Mouse (Mus musculus): Measurements from ENCODE around the gene D13Ertd608e. TPM values are rescaled to one million over a fixed set of nuclear protein-coding genes. Genes with fewer than 3 reads are reported as not detected.
"Not testable (repeated sequence)": the region's sequence is repeated elsewhere in the genome, so short reads cannot be mapped to it uniquely, and the experiment has no call there.

D13Ertd608e gene
- polyA plus RNA-seq (2014; fragmentation: Nextera tagmentation; extraction: Ambion mirVana) = not detected in 2 replicates

DNA sequence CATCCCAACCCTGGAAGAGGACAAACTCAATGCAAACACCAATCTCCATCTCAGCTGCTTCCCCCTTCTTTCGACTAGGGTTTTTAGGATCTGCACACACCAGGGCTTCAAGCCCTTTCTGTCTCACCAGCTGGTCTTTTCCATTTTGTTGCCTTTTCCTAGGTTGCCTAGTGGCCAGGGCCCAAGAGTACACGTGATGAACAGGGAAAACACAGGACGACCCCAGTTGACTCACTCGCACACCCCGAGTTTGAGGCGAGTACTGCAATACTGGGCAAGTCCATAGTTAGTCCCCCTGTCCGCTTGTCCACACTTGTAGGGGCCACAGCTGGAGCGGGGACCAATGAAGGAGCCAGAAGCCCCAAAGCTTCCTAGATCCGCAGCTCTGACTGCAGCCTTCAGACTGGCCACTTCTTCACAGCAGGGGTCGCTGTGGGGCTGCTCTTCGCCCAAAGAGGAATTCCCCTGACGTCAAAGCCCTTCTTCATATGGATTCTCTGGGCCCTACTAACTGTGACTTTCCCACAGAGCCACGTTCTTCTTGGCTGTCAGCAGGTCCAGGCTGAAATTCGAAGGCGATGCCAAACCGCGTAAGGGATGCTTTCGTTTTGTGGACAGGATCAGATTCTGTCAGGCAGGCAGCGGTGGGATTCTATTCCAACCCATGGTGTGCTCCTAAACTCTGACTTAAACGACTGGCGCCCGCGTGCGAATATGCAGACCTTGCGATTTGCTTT is at the start of gene D13Ertd608e:
D13Ertd608e (plus strand) TSS at position 687 of the 737 bp plus-strand sequence.
- not testable (repeated sequence) for H3K4me2 ChIP-seq (ENCODE audit: low read depth, low read length); H3K36me3 ChIP-seq (replicated peaks; ENCODE audit: control insufficient read depth, insufficient read depth, low read depth, low read length); H3K4me3 ChIP-seq (ENCODE audit: low read depth, low read length); H3K4me1 ChIP-seq (ENCODE audit: control insufficient read depth, insufficient read depth, low read length); H3K9me3 ChIP-seq (replicated peaks; ENCODE audit: control insufficient read depth, low read length); H3K27ac ChIP-seq (replicated peaks; ENCODE audit: low read depth, low read length); H3K27me3 ChIP-seq (ENCODE audit: control insufficient read depth, insufficient read depth, low read length); H3K9ac ChIP-seq (replicated peaks; ENCODE audit: low read length)
- WGBS = 16% methylated on average over 18 of the region's 25 CpGs
- ATAC-seq (replicated peaks; ENCODE audit: insufficient number of reproducible peaks, low FRiP score, low TSS enrichment, low read depth) (peak; percentile 54), DNase-seq (ENCODE audit: low spot score) (peak; percentile 50)

- peak; percentile 48 for DNase-seq (ENCODE audit: low spot score)
- Histone ChIP-seq H3K4me1 (ENCODE audit: control insufficient read depth, insufficient read depth, low read length) (no peaks in the 10 kb centered on the region), H3K4me2 (ENCODE audit: low read depth, low read length) (peak overlapping the region; percentile 73), H3K36me3 (replicated peaks; ENCODE audit: control insufficient read depth, insufficient read depth, low read depth, low read length) (peaks cover 2% of the 10 kb centered on the region; the same call in 1 of the 2 replicates), H3K9ac (replicated peaks; ENCODE audit: low read length) (peak overlapping the region; percentile 95), H3K9me3 (replicated peaks; ENCODE audit: control insufficient read depth, low read length) (no peaks in the 10 kb centered on the region), H3K27ac (replicated peaks; ENCODE audit: low read depth, low read length) (peak overlapping the region; percentile 91), H3K4me3 (ENCODE audit: low read depth, low read length) (peak overlapping the region; percentile 89), H3K27me3 (ENCODE audit: control insufficient read depth, insufficient read depth, low read length) (no peaks in the 10 kb centered on the region)
- 2% methylated on average over 43 of the region's 66 CpGs for WGBS
- peak; percentile 76 for ATAC-seq (replicated peaks; ENCODE audit: insufficient number of reproducible peaks, low FRiP score, low TSS enrichment, low read depth)
Observed at GRCm38 (mm10) chr13:119789851-119790717, 45.7 kb upstream of the D13Ertd608e start.

DNA sequence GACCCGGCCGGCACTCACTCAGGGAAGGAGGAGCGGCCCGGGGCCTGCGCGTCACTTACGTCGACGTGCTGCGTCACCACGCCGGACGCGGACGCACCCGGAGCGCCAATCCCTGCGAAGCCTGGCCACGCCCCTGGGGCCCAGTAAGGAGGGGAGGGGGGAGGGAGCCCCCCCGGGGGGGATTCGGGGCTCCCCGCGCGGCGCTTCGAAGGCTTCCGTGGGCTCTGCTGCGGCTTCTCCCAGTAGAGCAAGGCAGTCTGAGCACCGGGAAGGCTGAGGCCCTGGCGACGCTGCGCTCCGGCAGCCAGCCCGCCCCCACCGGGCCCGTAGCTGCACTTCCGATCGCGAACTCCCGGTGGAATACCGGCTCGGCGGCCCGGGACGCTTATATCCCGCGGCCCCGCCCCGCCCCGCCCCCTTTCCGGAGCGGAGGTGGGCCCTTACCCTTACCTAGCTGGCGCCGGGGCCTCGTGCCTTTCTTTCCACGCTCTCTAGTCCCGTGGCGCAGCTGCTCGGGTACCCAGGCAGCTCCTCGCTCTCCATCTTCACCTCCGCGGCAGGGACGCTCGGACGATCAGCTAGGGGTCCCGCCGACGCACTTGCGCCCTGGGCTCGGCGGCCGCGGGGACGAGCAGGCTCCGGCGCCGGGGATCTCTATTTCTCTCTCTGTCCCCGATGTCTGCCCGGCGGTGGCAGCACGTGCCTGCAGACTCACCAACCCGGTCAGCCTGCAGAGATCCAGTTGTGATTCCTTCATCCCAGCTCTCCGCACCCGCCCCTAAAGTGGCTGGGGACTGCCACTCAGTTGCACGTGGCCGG is 44.8 kb upstream of the D13Ertd608e start, which contains the start of gene Zfp131:
Zfp131 (minus strand) TSS at position 129 of the 819 bp plus-strand sequence.
- H3K27ac ChIP-seq (replicated peaks; ENCODE audit: low read depth, low read length) = peak within 1 kb of the TSS; percentile 91
- H3K9ac ChIP-seq (replicated peaks; ENCODE audit: low read length) = peak within 1 kb of the TSS; percentile 95
- WGBS = under 1% methylated on average over 77 of the region's 86 CpGs
- H3K4me2 ChIP-seq (ENCODE audit: low read depth, low read length) = peak within 1 kb of the TSS; percentile 73
- DNase-seq (ENCODE audit: low spot score) = peak; percentile 97
- no peaks in the 10 kb centered on the region for H3K9me3 ChIP-seq (replicated peaks; ENCODE audit: control insufficient read depth, low read length)
- no peaks in the 10 kb centered on the region for H3K4me1 ChIP-seq (ENCODE audit: control insufficient read depth, insufficient read depth, low read length)
- peak within 1 kb of the TSS; percentile 89 for H3K4me3 ChIP-seq (ENCODE audit: low read depth, low read length)
- peaks cover 2% of the 10 kb centered on the region; the same call in 1 of the 2 replicates for H3K36me3 ChIP-seq (replicated peaks; ENCODE audit: control insufficient read depth, insufficient read depth, low read depth, low read length)
- H3K27me3 ChIP-seq (ENCODE audit: control insufficient read depth, insufficient read depth, low read length) = no peaks in the 10 kb centered on the region
- ATAC-seq (replicated peaks; ENCODE audit: insufficient number of reproducible peaks, low FRiP score, low TSS enrichment, low read depth) = peak; percentile 94

GRCm38 (mm10) chr13:119791580-119792135 is 44.1 kb upstream of the D13Ertd608e start:
- 4% methylated on average over 18 of the region's 18 CpGs for WGBS
- Histone ChIP-seq H3K4me1 (ENCODE audit: control insufficient read depth, insufficient read depth, low read length) (no peaks in the 10 kb centered on the region), H3K9ac (replicated peaks; ENCODE audit: low read length) (peak overlapping the region; percentile 95), H3K9me3 (replicated peaks; ENCODE audit: control insufficient read depth, low read length) (no peaks in the 10 kb centered on the region), H3K4me2 (ENCODE audit: low read depth, low read length) (peak overlapping the region; percentile 73), H3K4me3 (ENCODE audit: low read depth, low read length) (peak overlapping the region; percentile 89), H3K27ac (replicated peaks; ENCODE audit: low read depth, low read length) (peak overlapping the region; percentile 91), H3K36me3 (replicated peaks; ENCODE audit: control insufficient read depth, insufficient read depth, low read depth, low read length) (peaks cover 2% of the 10 kb centered on the region; the same call in 1 of the 2 replicates), H3K27me3 (ENCODE audit: control insufficient read depth, insufficient read depth, low read length) (no peaks in the 10 kb centered on the region)
- peak; percentile 35 for DNase-seq (ENCODE audit: low spot score)
- no peak for ATAC-seq (replicated peaks; ENCODE audit: insufficient number of reproducible peaks, low FRiP score, low TSS enrichment, low read depth)

GRCm38 (mm10) chr13:119792791-119793404 is 42.9 kb upstream of the D13Ertd608e start:
- WGBS = 88% methylated on average over 5 of the region's 5 CpGs
- Histone ChIP-seq H3K4me1 (ENCODE audit: control insufficient read depth, insufficient read depth, low read length) (no peaks in the 10 kb centered on the region), H3K4me3 (ENCODE audit: low read depth, low read length) (no peak overlapping the region), H3K27ac (replicated peaks; ENCODE audit: low read depth, low read length) (no peak overlapping the region), H3K27me3 (ENCODE audit: control insufficient read depth, insufficient read depth, low read length) (no peaks in the 10 kb centered on the region), H3K9ac (replicated peaks; ENCODE audit: low read length) (no peak overlapping the region), H3K36me3 (replicated peaks; ENCODE audit: control insufficient read depth, insufficient read depth, low read depth, low read length) (0 out of 2 replicates have a peak, but pooled peaks cover 2% of the 10 kb centered on the region), H3K9me3 (replicated peaks; ENCODE audit: control insufficient read depth, low read length) (no peaks in the 10 kb centered on the region), H3K4me2 (ENCODE audit: low read depth, low read length) (no peak overlapping the region)
- DNase-seq (ENCODE audit: low spot score) = no peak
- ATAC-seq (replicated peaks; ENCODE audit: insufficient number of reproducible peaks, low FRiP score, low TSS enrichment, low read depth) = no peak

DNA sequence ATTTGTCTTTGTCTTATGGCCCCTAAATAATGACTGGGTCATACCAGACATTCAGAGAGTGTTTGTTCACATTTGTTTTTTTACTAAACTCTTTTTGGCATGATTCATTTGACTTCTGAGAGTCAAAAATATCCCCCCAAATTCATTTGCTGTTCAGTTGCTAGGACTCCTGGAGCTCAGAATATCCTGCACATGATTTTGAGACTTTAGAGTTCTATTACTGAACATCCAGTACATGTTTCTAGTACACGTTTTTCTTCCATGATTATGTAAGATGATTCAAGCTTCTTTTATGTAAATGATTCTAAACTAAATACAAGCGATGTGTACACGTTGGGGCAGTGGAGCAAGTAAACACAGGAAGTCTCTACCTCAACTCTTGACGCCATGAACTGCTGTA is 38.1 kb upstream of the D13Ertd608e start:
- Histone ChIP-seq H3K9me3 (replicated peaks; ENCODE audit: control insufficient read depth, low read length) (no peaks in the 10 kb centered on the region), H3K27me3 (ENCODE audit: control insufficient read depth, insufficient read depth, low read length) (no peaks in the 10 kb centered on the region), H3K4me2 (ENCODE audit: low read depth, low read length) (no peak overlapping the region)

GRCm38 (mm10) chr13:119808937-119809336 is 26.9 kb upstream of the D13Ertd608e start:
- no peak overlapping the region for H3K4me3 ChIP-seq (ENCODE audit: low read depth, low read length)
- WGBS = 64% methylated on average over 2 of the region's 2 CpGs
- no peak for DNase-seq (ENCODE audit: low spot score)
- H3K9me3 ChIP-seq (replicated peaks; ENCODE audit: control insufficient read depth, low read length) = no peaks in the 10 kb centered on the region
- no peaks in the 10 kb centered on the region for H3K36me3 ChIP-seq (replicated peaks; ENCODE audit: control insufficient read depth, insufficient read depth, low read depth, low read length)
- no peak overlapping the region for H3K4me2 ChIP-seq (ENCODE audit: low read depth, low read length)
- no peak overlapping the region for H3K27ac ChIP-seq (replicated peaks; ENCODE audit: low read depth, low read length)
- no peak overlapping the region for H3K9ac ChIP-seq (replicated peaks; ENCODE audit: low read length)
- H3K4me1 ChIP-seq (ENCODE audit: control insufficient read depth, insufficient read depth, low read length) = no peaks in the 10 kb centered on the region
- no peaks in the 10 kb centered on the region for H3K27me3 ChIP-seq (ENCODE audit: control insufficient read depth, insufficient read depth, low read length)
- ATAC-seq (replicated peaks; ENCODE audit: insufficient number of reproducible peaks, low FRiP score, low TSS enrichment, low read depth) = no peak

More for the DNA sequence above, 38.1 kb upstream of the D13Ertd608e start:
- H3K27ac ChIP-seq (replicated peaks; ENCODE audit: low read depth, low read length) = no peak overlapping the region
- H3K4me1 ChIP-seq (ENCODE audit: control insufficient read depth, insufficient read depth, low read length) = no peaks in the 10 kb centered on the region
- WGBS = 73% methylated on average over 4 of the region's 4 CpGs
- ATAC-seq (replicated peaks; ENCODE audit: insufficient number of reproducible peaks, low FRiP score, low TSS enrichment, low read depth) (no peak), DNase-seq (ENCODE audit: low spot score) (no peak)
- H3K4me3 ChIP-seq (ENCODE audit: low read depth, low read length) = no peak overlapping the region
- no peaks in the 10 kb centered on the region for H3K36me3 ChIP-seq (replicated peaks; ENCODE audit: control insufficient read depth, insufficient read depth, low read depth, low read length)
- H3K9ac ChIP-seq (replicated peaks; ENCODE audit: low read length) = no peak overlapping the region
